ENCODE assay signal across 10 mouse cellular contexts in the genomic region with DNA sequence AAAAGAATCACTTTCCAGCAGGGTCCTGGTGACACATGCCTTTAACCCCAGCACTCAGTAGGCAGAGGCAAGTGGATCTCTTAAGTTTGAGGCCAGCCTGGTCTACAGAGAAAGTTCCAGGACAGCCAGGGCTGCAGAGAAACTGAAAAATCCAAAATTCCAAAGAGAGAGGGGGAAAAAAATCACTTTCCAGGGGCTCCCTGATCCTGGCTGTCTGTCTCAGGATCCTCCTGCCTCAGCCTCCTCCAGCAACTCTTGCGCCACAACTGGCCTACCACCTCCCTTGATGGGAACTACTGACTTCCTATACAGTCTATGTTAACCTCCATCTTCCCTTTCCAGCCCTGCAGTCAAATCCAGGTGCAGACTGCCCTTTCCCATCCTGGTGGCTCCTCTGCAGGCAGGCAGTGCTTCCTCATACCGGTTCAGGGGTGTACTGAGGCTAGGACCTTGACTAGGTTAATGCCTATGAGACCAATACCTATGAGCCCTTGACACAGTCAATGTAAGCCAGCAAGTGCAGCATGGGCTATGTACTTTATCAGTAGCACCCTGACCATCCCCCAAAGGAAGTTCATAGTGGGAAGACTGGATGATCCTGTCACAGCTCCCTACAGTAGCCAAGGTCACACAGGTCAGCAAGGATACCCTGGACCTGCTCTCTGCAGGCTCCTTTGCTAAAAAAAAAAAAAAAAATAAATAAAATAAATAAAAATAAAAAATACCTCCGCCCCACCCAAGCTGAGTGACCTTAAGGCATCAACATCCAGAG. TPM values are rescaled to one million over a fixed set of nuclear protein-coding genes. Genes with fewer than 3 reads are reported as not detected.
DNase-seq lines count a peak whose midpoint lies in the region; ATAC-seq and TF ChIP-seq lines count a peak whose summit lies in the region.
"Had no signal": no experiment of that assay in that cellular context is flagged by ENCODE, and none has a peak within 500 bp of the region (broad histone marks: within the 10 kb centered on the region; RNA-seq: fewer than 3 reads in every experiment).

No protein-coding gene starts in this region.

- no peak overlapping the region for H3K4me3 ChIP-seq in heart, embryonic 11.5 days (ENCODE audit: low read depth, low read length)
- H3K4me3 ChIP-seq in midbrain, embryonic 11.5 days (ENCODE audit: low read depth, low read length): no peak overlapping the region
- H3K4me3 ChIP-seq in midbrain, postnatal 0 days (ENCODE audit: low read depth, low read length): no peak overlapping the region
- no peak overlapping the region for H3K4me3 ChIP-seq in embryonic facial prominence, embryonic 15.5 days (replicated peaks)
- H3K4me3 ChIP-seq in stomach, embryonic 14.5 days (ENCODE audit: low read depth, low read length): no peak overlapping the region

- no peak for TF ChIP-seq CTCF in midbrain, postnatal 0 days (IDR thresholded peaks at IDR 0.05)

- H3K27me3 ChIP-seq in heart, embryonic 11.5 days (ENCODE audit: control insufficient read depth, insufficient read depth, low read length): no peaks in the 10 kb centered on the region
- H3K27me3 ChIP-seq in midbrain, embryonic 11.5 days (ENCODE audit: control insufficient read depth, insufficient read depth, low read length): no peaks in the 10 kb centered on the region
- 0 out of 2 replicates have a peak, but pooled peaks cover 1% of the 10 kb centered on the region for H3K27me3 ChIP-seq in midbrain, postnatal 0 days (ENCODE audit: insufficient read depth, low read length)
- H3K27me3 ChIP-seq in embryonic facial prominence, embryonic 15.5 days: no peaks in the 10 kb centered on the region
- H3K27me3 ChIP-seq in stomach, embryonic 14.5 days (ENCODE audit: control insufficient read depth, insufficient read depth, low read length): no peaks in the 10 kb centered on the region

- intact Hi-C loops in heart, postnatal 25 days (cut with DNase I): loop anchor here (5.0 kb wide), 2 partner anchors 45 to 315 kb away; no protein-coding TSS in a partner anchor

- no peaks in the 10 kb centered on the region for H3K9me3 ChIP-seq in heart, embryonic 11.5 days (replicated peaks; ENCODE audit: control insufficient read depth, low read length)
- H3K9me3 ChIP-seq in midbrain, embryonic 11.5 days (ENCODE audit: control insufficient read depth, low read length): no peaks in the 10 kb centered on the region; the same call in 1 of the 2 replicates
- H3K9me3 ChIP-seq in midbrain, postnatal 0 days (ENCODE audit: low read length): no peaks in the 10 kb centered on the region
- H3K9me3 ChIP-seq in embryonic facial prominence, embryonic 15.5 days (replicated peaks): no peaks in the 10 kb centered on the region
- H3K9me3 ChIP-seq in stomach, embryonic 14.5 days (ENCODE audit: control insufficient read depth, low read depth, low read length): no peaks in the 10 kb centered on the region

- ATAC-seq in heart, embryonic 11.5 days (replicated peaks; ENCODE audit: insufficient number of reproducible peaks, low FRiP score, low TSS enrichment): no peak
- peak; percentile 15 for ATAC-seq in midbrain, embryonic 11.5 days (ENCODE audit: low FRiP score)
- ATAC-seq in midbrain, postnatal 0 days (ENCODE audit: low FRiP score): no peak
- no peak for ATAC-seq in embryonic facial prominence, embryonic 15.5 days (ENCODE audit: insufficient number of reproducible peaks, low FRiP score, low TSS enrichment, low read depth)
- ATAC-seq in stomach, embryonic 14.5 days (ENCODE audit: insufficient number of reproducible peaks, insufficient read depth, low FRiP score, low read depth): no peak

- DNase-seq in heart, postnatal 25 days (ENCODE audit: low spot score): no peak
- peak; percentile 92 for DNase-seq in midbrain, embryonic 11.5 days (ENCODE audit: low spot score, missing footprints)
- no peak for DNase-seq in midbrain, postnatal 0 days (ENCODE audit: low spot score)
- no peak for DNase-seq in ovary, adult 18-20 months (ENCODE audit: low spot score)
- DNase-seq in adrenal gland, adult 8-10 months: no peak
- DNase-seq: right cerebral cortex, postnatal 4 days had no signal

- peaks cover 10% of the 10 kb centered on the region for H3K36me3 ChIP-seq in heart, embryonic 11.5 days (ENCODE audit: control insufficient read depth, insufficient read depth, low read length)
- H3K36me3 ChIP-seq in midbrain, embryonic 11.5 days (ENCODE audit: control insufficient read depth, insufficient read depth, low read length): peaks cover 17% of the 10 kb centered on the region
- no peaks in the 10 kb centered on the region for H3K36me3 ChIP-seq in midbrain, postnatal 0 days (ENCODE audit: insufficient read depth, low read length)
- H3K36me3 ChIP-seq in embryonic facial prominence, embryonic 15.5 days: peaks cover 12% of the 10 kb centered on the region; the same call in 1 of the 2 replicates
- peaks cover 23% of the 10 kb centered on the region; the same call in 1 of the 2 replicates for H3K36me3 ChIP-seq in stomach, embryonic 14.5 days (ENCODE audit: control insufficient read depth, insufficient read depth, low read length)

- peak overlapping the region; percentile 24; the same call in 1 of the 2 replicates for H3K27ac ChIP-seq in heart, embryonic 11.5 days (ENCODE audit: low read depth, low read length)
- H3K27ac ChIP-seq in midbrain, embryonic 11.5 days (ENCODE audit: low read depth, low read length): peak overlapping the region; percentile 20; the same call in 1 of the 2 replicates
- no peak overlapping the region for H3K27ac ChIP-seq in midbrain, postnatal 0 days (ENCODE audit: low read depth, low read length)
- peak overlapping the region; percentile 60 for H3K27ac ChIP-seq in embryonic facial prominence, embryonic 15.5 days (replicated peaks)
- H3K27ac ChIP-seq in stomach, embryonic 14.5 days (ENCODE audit: low read length): peak overlapping the region; percentile 41; the same call in 1 of the 2 replicates
- H3K27ac ChIP-seq: macrophage had no signal

- 91% methylated on average over 3 of the region's 3 CpGs for WGBS in heart, embryonic 11.5 days (ENCODE audit: insufficient replicate concordance)
- 91% methylated on average over 3 of the region's 3 CpGs for WGBS in midbrain, embryonic 11.5 days
- 96% methylated on average over 3 of the region's 3 CpGs for WGBS in midbrain, postnatal 0 days
- 89% methylated on average over 3 of the region's 3 CpGs for WGBS in embryonic facial prominence, embryonic 15.5 days
- WGBS in stomach, embryonic 14.5 days: 79% methylated on average over 3 of the region's 3 CpGs

- no peak overlapping the region for H3K4me2 ChIP-seq in heart, embryonic 11.5 days
- H3K4me2 ChIP-seq in midbrain, embryonic 11.5 days: no peak overlapping the region
- no peak overlapping the region for H3K4me2 ChIP-seq in midbrain, postnatal 0 days (ENCODE audit: low read depth, low read length, poor library complexity, severe bottlenecking)
- no peak overlapping the region for H3K4me2 ChIP-seq in embryonic facial prominence, embryonic 15.5 days (replicated peaks)
- no peak overlapping the region for H3K4me2 ChIP-seq in stomach, embryonic 14.5 days (replicated peaks; ENCODE audit: low read depth, low read length)

- no peak overlapping the region for H3K9ac ChIP-seq in heart, embryonic 11.5 days (ENCODE audit: low read depth, low read length)
- H3K9ac ChIP-seq in midbrain, embryonic 11.5 days (ENCODE audit: low read length): no peak overlapping the region
- no peak overlapping the region for H3K9ac ChIP-seq in midbrain, postnatal 0 days (replicated peaks; ENCODE audit: low read length, poor library complexity, severe bottlenecking)
- H3K9ac ChIP-seq in embryonic facial prominence, embryonic 15.5 days: no peak overlapping the region
- H3K9ac ChIP-seq in stomach, embryonic 14.5 days (replicated peaks; ENCODE audit: low read depth, low read length): no peak overlapping the region

- H3K4me1 ChIP-seq in heart, embryonic 11.5 days (ENCODE audit: control insufficient read depth, insufficient read depth, low read length): peaks cover 19% of the 10 kb centered on the region
- 0 out of 2 replicates have a peak, but pooled peaks cover 2% of the 10 kb centered on the region for H3K4me1 ChIP-seq in midbrain, embryonic 11.5 days (ENCODE audit: control insufficient read depth, insufficient read depth, low read length)
- H3K4me1 ChIP-seq in midbrain, postnatal 0 days (ENCODE audit: insufficient read depth, low read length): no peaks in the 10 kb centered on the region
- H3K4me1 ChIP-seq in embryonic facial prominence, embryonic 15.5 days: peaks cover 6% of the 10 kb centered on the region
- H3K4me1 ChIP-seq in stomach, embryonic 14.5 days (ENCODE audit: control insufficient read depth, insufficient read depth, low read length): no peaks in the 10 kb centered on the region; the same call in 1 of the 2 replicates

RNA-seq across cellular contexts. Expression of a gene that starts 5.7 kb away (rescaled TPM):
- polyA plus RNA-seq in heart, embryonic 11.5 days (2014; fragmentation: Nextera tagmentation; extraction: Ambion mirVana): 133 and 144 TPM in 2 replicates
- 100 to 1,000 TPM in 1 of 2 experiments, 10 to 100 TPM in 1; 96.9 to 110 TPM for total RNA-seq in heart, postnatal 25 days (2021)
- 149 and 165 TPM in 2 replicates for polyA plus RNA-seq in midbrain, embryonic 11.5 days (2014; fragmentation: Nextera tagmentation; extraction: Ambion mirVana)
- total RNA-seq in midbrain, postnatal 0 days (2014; rRNA removed): 32.7 and 47.4 TPM in 2 replicates
- 46.3 and 48.5 TPM in 2 replicates for polyA plus RNA-seq in midbrain, postnatal 0 days (2015; fragmentation: Nextera tagmentation; extraction: Ambion mirVana)
- polyA plus RNA-seq in embryonic facial prominence, embryonic 15.5 days (2015; fragmentation: Nextera tagmentation; extraction: Ambion mirVana): 153 and 178 TPM in 2 replicates
- 228 and 245 TPM in 2 replicates for polyA plus RNA-seq in stomach, embryonic 14.5 days (2014; fragmentation: Nextera tagmentation; extraction: Ambion mirVana)
- total RNA-seq in adrenal gland, adult 8-10 months (2022): 100 to 1,000 TPM; 257 to 328 (median 289) TPM
